Mouse (Mus musculus) thymus, adult 2 months (tissue): Measurements from ENCODE around the gene Slc19a1.

Experiments used
- CTCF ChIP-seq: fragments of 200-500 bp; IDR thresholded peaks from 2 replicates; pipeline ENCODE4 v1.5.1; 2012; ENCODE audit warnings: mild to moderate bottlenecking, control low read depth, low read length, moderate library complexity, borderline replicate concordance; ENCODE audit not compliant: control insufficient read depth, poor library complexity, insufficient read depth; ENCODE audit errors: extremely low read depth
- POLR2A ChIP-seq: fragments of 200-500 bp; IDR thresholded peaks from 2 replicates; pipeline ENCODE4 v1.6.1; 2012; ENCODE audit warnings: mild to moderate bottlenecking, low read length, control low read depth, moderate library complexity; ENCODE audit not compliant: control insufficient read depth, poor library complexity, insufficient read depth; ENCODE audit errors: extremely low read depth

DNA sequence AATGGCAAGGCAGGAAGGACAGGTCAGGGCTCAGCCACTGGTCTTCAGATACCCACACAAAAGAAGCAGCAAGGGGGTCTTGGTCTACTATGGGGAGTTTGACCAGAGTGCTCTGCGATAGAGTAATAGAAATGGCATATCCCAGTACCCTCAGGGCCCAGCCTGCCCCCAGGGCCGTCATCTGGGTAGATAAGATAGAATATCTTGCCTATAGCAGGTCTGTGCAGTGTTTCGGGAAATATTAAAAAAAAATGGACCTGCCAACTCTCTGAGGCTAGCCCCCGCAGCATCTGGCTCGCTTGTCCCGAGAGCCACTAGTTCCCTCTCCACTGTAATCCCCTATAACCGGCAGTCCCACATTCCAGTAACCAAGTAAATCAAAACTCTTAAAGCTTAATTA lies 36.4 kb downstream of the Slc19a1 start:
- TF ChIP-seq POLR2A, result no peak
- no peak for TF ChIP-seq CTCF
